Mouse (Mus musculus): ENCODE data around the gene Gimap8. TPM values are rescaled to one million over a fixed set of nuclear protein-coding genes. Genes with fewer than 3 reads are reported as not detected.

Gimap8 gene
- total and polyA plus RNA-seq, 3 experiments, result 21.6 to 28.5 (median 27.5) TPM

DNA sequence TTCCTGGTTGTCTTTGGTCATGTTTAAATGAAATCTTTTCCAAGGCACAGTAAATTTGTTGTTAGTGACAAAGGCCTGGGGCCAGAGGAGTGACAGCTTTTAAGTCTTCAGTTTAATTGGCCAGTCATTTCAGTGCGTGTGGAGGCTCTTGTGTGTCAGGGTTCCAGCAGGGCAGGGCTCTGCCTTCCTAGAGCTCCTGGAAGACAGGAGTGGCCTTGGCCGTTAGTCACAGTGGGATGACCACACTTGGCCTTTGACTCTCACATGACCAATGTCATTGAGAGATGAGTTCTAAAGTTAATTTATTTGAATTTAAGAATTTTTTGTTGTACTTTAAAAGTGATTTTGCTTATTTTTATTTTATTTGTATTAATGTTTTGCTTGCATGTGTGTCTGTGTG lies 38.9 kb upstream of the Gimap8 start:
- no peaks in the 10 kb centered on the region for H3K27me3 ChIP-seq (replicated peaks)
- peaks cover 0 to 9% of the 10 kb centered on the region in 2 experiments; a peak in 1 of 4 replicates for H3K4me1 ChIP-seq (ENCODE audit: control insufficient read depth in 1 of 2, insufficient read depth in 2 of 2)
- no peak for TF ChIP-seq CTCF (conservative IDR thresholded peaks at IDR 0.05 in 1 of 2, IDR thresholded peaks at IDR 0.05 in 1 of 2; ENCODE audit: low read depth in 2 of 2, low read length in 2 of 2)
- no peak for TF ChIP-seq RCOR1 (conservative IDR thresholded peaks at IDR 0.05; ENCODE audit: low read depth, low read length)
- TF ChIP-seq MAZ (IDR thresholded peaks at IDR 0.05; ENCODE audit: low read depth, low read length), result no peak
- TF ChIP-seq EP300 (IDR thresholded peaks at IDR 0.05; ENCODE audit: low read length), result no peak
- no peak for TF ChIP-seq CHD1 (IDR thresholded peaks at IDR 0.05; ENCODE audit: low read depth, low read length)
- TF ChIP-seq POLR2AphosphoS2 (IDR thresholded peaks at IDR 0.05; ENCODE audit: low read depth, low read length), result no peak
- no peak for TF ChIP-seq POLR2A (IDR thresholded peaks at IDR 0.05; ENCODE audit: low read depth, low read length)
- TF ChIP-seq NELFE (IDR thresholded peaks at IDR 0.05; ENCODE audit: low read depth, low read length), result no peak
- no peak for TF ChIP-seq UBTF (IDR thresholded peaks at IDR 0.05; ENCODE audit: low read depth, low read length)
- no peak for TF ChIP-seq JUND (conservative IDR thresholded peaks at IDR 0.05; ENCODE audit: low read depth, low read length)
- no peak for TF ChIP-seq E2F4 (IDR thresholded peaks at IDR 0.05; ENCODE audit: insufficient replicate concordance, low read depth, low read length)
- no peak for TF ChIP-seq TBP (conservative IDR thresholded peaks at IDR 0.05; ENCODE audit: low read depth, low read length)
- no peak for TF ChIP-seq SIN3A (IDR thresholded peaks at IDR 0.05; ENCODE audit: low read length)
- TF ChIP-seq MYC (IDR thresholded peaks at IDR 0.05; ENCODE audit: low read depth, low read length), result no peak
- no peaks in the 10 kb centered on the region for H3K9me3 ChIP-seq (replicated peaks; ENCODE audit: low read length)
- H3K4me3 ChIP-seq (replicated peaks in 1 of 3; ENCODE audit: low read depth in 2 of 3, low read length in 2 of 3, poor library complexity in 1 of 3), result no peak overlapping the region
- H3K4me2 ChIP-seq (ENCODE audit: insufficient read depth, low read depth, poor library complexity, severe bottlenecking), result no peak overlapping the region
- peaks cover 5 to 45% of the 10 kb centered on the region in 2 experiments for H3K36me3 ChIP-seq (replicated peaks in 1 of 2; ENCODE audit: control insufficient read depth in 1 of 2, insufficient read depth in 1 of 2, low read length in 1 of 2)
- dilution Hi-C loops (cut with MboI; ENCODE audit: extremely low pct_ligation_motif_present, extremely low pct_unique_long_range_greater_than_20kb, low sequenced_read_pairs) (no loop called here), in situ Hi-C loops (cut with MboI; ENCODE audit: low pct_ligation_motif_present, low pct_unique_long_range_greater_than_20kb, low sequenced_read_pairs) (no loop called here)
- no peaks in the 10 kb centered on the region for H3K79me2 ChIP-seq (replicated peaks; ENCODE audit: control insufficient read depth, extremely low read depth, insufficient read depth, poor library complexity, severe bottlenecking)
- no peak for DNase-seq (ENCODE audit: extremely low read depth)
- H3K27ac ChIP-seq (ENCODE audit: insufficient read depth, low read depth), result no peak overlapping the region
- no peak overlapping the region for H3K9ac ChIP-seq (ENCODE audit: insufficient read depth, low read depth)

DNA sequence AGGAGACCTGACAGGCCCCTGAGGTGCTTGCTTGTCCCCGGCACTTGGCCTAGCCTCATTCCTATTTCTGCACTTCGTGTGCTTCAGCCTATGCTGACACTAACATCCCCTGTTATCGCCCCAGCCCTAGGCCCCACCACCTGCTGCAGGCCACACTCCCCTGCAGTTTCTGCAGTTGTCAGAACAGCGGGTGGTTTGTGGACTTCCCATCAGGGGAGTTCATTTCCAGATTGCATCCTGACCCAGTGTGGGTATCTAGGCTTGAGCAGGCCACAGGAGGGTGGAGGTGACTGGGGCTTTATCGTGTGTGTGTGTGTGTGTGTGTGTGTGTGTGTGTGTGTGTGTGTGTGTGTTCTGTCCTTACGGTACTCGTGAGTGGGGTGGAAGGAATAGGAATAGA lies 37.5 kb upstream of the Gimap8 start:
- Histone ChIP-seq H3K4me1 (ENCODE audit: control insufficient read depth in 1 of 2, insufficient read depth in 2 of 2) (peaks cover 0 to 12% of the 10 kb centered on the region in 2 experiments; a peak in 1 of 4 replicates), H3K9me3 (replicated peaks; ENCODE audit: low read length) (no peaks in the 10 kb centered on the region), H3K27me3 (replicated peaks) (no peaks in the 10 kb centered on the region), H3K4me2 (ENCODE audit: insufficient read depth, low read depth, poor library complexity, severe bottlenecking) (no peak overlapping the region), H3K79me2 (replicated peaks; ENCODE audit: control insufficient read depth, extremely low read depth, insufficient read depth, poor library complexity, severe bottlenecking) (no peaks in the 10 kb centered on the region), H3K9ac (ENCODE audit: insufficient read depth, low read depth) (no peak overlapping the region), H3K36me3 (replicated peaks in 1 of 2; ENCODE audit: control insufficient read depth in 1 of 2, insufficient read depth in 1 of 2, low read length in 1 of 2) (peaks cover 10 to 58% of the 10 kb centered on the region in 2 experiments), H3K4me3 (replicated peaks in 1 of 3; ENCODE audit: low read depth in 2 of 3, low read length in 2 of 3, poor library complexity in 1 of 3) (no peak overlapping the region), H3K27ac (ENCODE audit: insufficient read depth, low read depth) (no peak overlapping the region)
- no peak for DNase-seq (ENCODE audit: extremely low read depth)
- in situ Hi-C loops (cut with MboI; ENCODE audit: low pct_ligation_motif_present, low pct_unique_long_range_greater_than_20kb, low sequenced_read_pairs) (no loop called here), dilution Hi-C loops (cut with MboI; ENCODE audit: extremely low pct_ligation_motif_present, extremely low pct_unique_long_range_greater_than_20kb, low sequenced_read_pairs) (no loop called here)
- TF ChIP-seq RCOR1 (conservative IDR thresholded peaks at IDR 0.05; ENCODE audit: low read depth, low read length), result no peak
- no peak for TF ChIP-seq MAFK (IDR thresholded peaks at IDR 0.05; ENCODE audit: insufficient replicate concordance, low read length)
- no peak for TF ChIP-seq UBTF (IDR thresholded peaks at IDR 0.05; ENCODE audit: low read depth, low read length)
- TF ChIP-seq ZC3H11A (IDR thresholded peaks at IDR 0.05; ENCODE audit: low read depth, low read length), result no peak
- no peak for TF ChIP-seq TCF12 (IDR thresholded peaks at IDR 0.05; ENCODE audit: low read depth, low read length)
- TF ChIP-seq KAT2A (IDR thresholded peaks at IDR 0.05; ENCODE audit: insufficient replicate concordance, low read length), result no peak
- no peak for TF ChIP-seq MXI1 (IDR thresholded peaks at IDR 0.05; ENCODE audit: low read depth, low read length)
- no peak for TF ChIP-seq SMC3 (IDR thresholded peaks at IDR 0.05; ENCODE audit: low read depth, low read length)
- TF ChIP-seq BHLHE40 (IDR thresholded peaks at IDR 0.05; ENCODE audit: low read depth, low read length), result no peak
- no peak for TF ChIP-seq POLR2AphosphoS2 (IDR thresholded peaks at IDR 0.05; ENCODE audit: low read depth, low read length)
- TF ChIP-seq USF2 (conservative IDR thresholded peaks at IDR 0.05; ENCODE audit: low read depth, low read length), result no peak
